Mouse (Mus musculus): ENCODE measurements around the gene Dhx32.

- TF ChIP-seq HCFC1 (IDR thresholded peaks at IDR 0.05; ENCODE audit: borderline replicate concordance, insufficient read depth, low read length) (no peak), ZC3H11A (IDR thresholded peaks at IDR 0.05; ENCODE audit: borderline replicate concordance, low read depth, low read length) (no peak)
These were observed 97.8 kb downstream of the Dhx32 start for GRCm38 (mm10) chr7:133684701-133685100.
